ENCODE assay signal across 11 mouse cellular contexts in the genomic region with DNA sequence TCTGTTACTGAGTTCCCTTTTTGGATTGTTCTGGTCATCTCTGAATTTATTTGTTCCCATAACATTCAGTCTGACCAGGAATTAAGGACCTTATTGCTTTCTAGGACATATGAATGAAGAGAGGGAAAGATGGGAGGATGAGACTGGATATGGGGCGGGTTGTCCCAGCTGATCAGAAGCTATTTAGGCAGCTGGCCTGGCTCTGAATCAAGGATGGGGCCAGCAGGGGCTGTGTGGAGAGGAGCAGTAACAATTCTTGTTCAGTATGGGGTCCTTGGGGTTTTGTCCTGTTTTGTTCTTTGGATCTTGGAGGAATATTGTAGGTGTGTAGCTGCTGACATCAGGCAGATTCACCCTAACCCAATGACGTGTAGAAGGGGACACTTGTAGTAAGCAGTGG. TPM values are rescaled to one million over a fixed set of nuclear protein-coding genes. Genes with fewer than 3 reads are reported as not detected.
A peak's percentile ranks its signal among the peaks of the same experiment; 100 is the strongest.
DNase-seq lines count a peak whose midpoint lies in the region; ATAC-seq lines count a peak whose summit lies in the region.
"Had no signal": no experiment of that assay in that cellular context is flagged by ENCODE, and none has a peak within 500 bp of the region (broad histone marks: within the 10 kb centered on the region; RNA-seq: fewer than 3 reads in every experiment).

No protein-coding gene starts in this region.

- no peaks in the 10 kb centered on the region for H3K9me3 ChIP-seq in heart, embryonic 12.5 days (replicated peaks)
- no peaks in the 10 kb centered on the region for H3K9me3 ChIP-seq in neural tube, embryonic 12.5 days
- no peaks in the 10 kb centered on the region for H3K9me3 ChIP-seq in liver, embryonic 15.5 days (replicated peaks)

- peak overlapping the region; percentile 55; the same call in 1 of the 2 replicates for H3K9ac ChIP-seq in heart, embryonic 12.5 days
- H3K9ac ChIP-seq in neural tube, embryonic 12.5 days, result no peak overlapping the region
- no peak overlapping the region for H3K9ac ChIP-seq in liver, embryonic 15.5 days

- no peak for ATAC-seq in heart, embryonic 12.5 days (ENCODE audit: insufficient number of reproducible peaks, low FRiP score)
- ATAC-seq in neural tube, embryonic 12.5 days (ENCODE audit: low FRiP score, low read depth), result no peak
- no peak for ATAC-seq in liver, embryonic 15.5 days (ENCODE audit: insufficient read depth)

- peak overlapping the region; percentile 88 for H3K4me2 ChIP-seq in heart, embryonic 12.5 days
- H3K4me2 ChIP-seq in neural tube, embryonic 12.5 days (replicated peaks), result peak overlapping the region; percentile 17
- H3K4me2 ChIP-seq in liver, embryonic 15.5 days, result 0 out of 2 replicates have a peak overlapping the region, but pooled peaks have one; percentile 10

- H3K36me3 ChIP-seq in heart, embryonic 12.5 days, result peaks cover 5% of the 10 kb centered on the region; the same call in 1 of the 2 replicates
- no peaks in the 10 kb centered on the region for H3K36me3 ChIP-seq in neural tube, embryonic 12.5 days
- no peaks in the 10 kb centered on the region for H3K36me3 ChIP-seq in liver, embryonic 15.5 days (replicated peaks)

- no peak overlapping the region for H3K27ac ChIP-seq in heart, embryonic 12.5 days (ENCODE audit: poor library complexity, severe bottlenecking)
- H3K27ac ChIP-seq in neural tube, embryonic 12.5 days, result no peak overlapping the region
- no peak overlapping the region for H3K27ac ChIP-seq in liver, embryonic 15.5 days (replicated peaks)
- H3K27ac ChIP-seq: kidney, postnatal 0 days had no signal

- H3K4me3 ChIP-seq in heart, embryonic 12.5 days, result peak overlapping the region; percentile 81
- H3K4me3 ChIP-seq in neural tube, embryonic 12.5 days, result no peak overlapping the region
- H3K4me3 ChIP-seq in liver, embryonic 15.5 days (replicated peaks), result no peak overlapping the region

- H3K4me1 ChIP-seq in heart, embryonic 12.5 days (replicated peaks), result peaks cover 75% of the 10 kb centered on the region
- H3K4me1 ChIP-seq in neural tube, embryonic 12.5 days, result peaks cover 6% of the 10 kb centered on the region; the same call in 1 of the 2 replicates
- peaks cover 56% of the 10 kb centered on the region for H3K4me1 ChIP-seq in liver, embryonic 15.5 days (replicated peaks)

- H3K27me3 ChIP-seq in heart, embryonic 12.5 days (replicated peaks), result no peaks in the 10 kb centered on the region
- no peaks in the 10 kb centered on the region for H3K27me3 ChIP-seq in neural tube, embryonic 12.5 days (replicated peaks)
- H3K27me3 ChIP-seq in liver, embryonic 15.5 days, result peaks cover 19% of the 10 kb centered on the region

- 79% methylated on average over 2 of the region's 2 CpGs for WGBS in heart, embryonic 12.5 days
- WGBS in neural tube, embryonic 12.5 days, result 68% methylated on average over 2 of the region's 2 CpGs
- WGBS in liver, embryonic 15.5 days (ENCODE audit: insufficient replicate concordance), result 60% methylated on average over 2 of the region's 2 CpGs

- DNase-seq in heart, adult 9 months (ENCODE audit: low spot score in 2 of 2), result no peak
- DNase-seq in neural tube, embryonic 10.5 days (ENCODE audit: extremely low spot score, low spot score), result no peak
- DNase-seq in retina, embryonic 14.5 days (ENCODE audit: low spot score), result no peak
- no peak for DNase-seq in urinary bladder, postnatal 4 days (ENCODE audit: low spot score in 2 of 2)
- no peak for DNase-seq in urinary bladder, postnatal 25 days (ENCODE audit: low spot score)
- DNase-seq: right cerebral cortex, postnatal 25 days; thymus, postnatal 14 days had no signal

RNA-seq across cellular contexts. Expression of a gene that starts 3.7 kb away (rescaled TPM):
- polyA plus RNA-seq in heart, embryonic 12.5 days (2016; fragmentation: Nextera tagmentation; extraction: Ambion mirVana), result 23.0 and 26.3 TPM in 2 replicates
- polyA plus RNA-seq in neural tube, embryonic 12.5 days (2016; fragmentation: Nextera tagmentation; extraction: Ambion mirVana), result 10.9 and 13.0 TPM in 2 replicates
- 5.9 and 7.0 TPM in 2 replicates for polyA plus RNA-seq in liver, embryonic 15.5 days (2015; fragmentation: Nextera tagmentation; extraction: Ambion mirVana)

Comparison
In these comparisons a context has a peak if more than half of its experiments do, and no peak if none do; other contexts are left out.
1. H3K4me2 ChIP-seq: peak in every context shown above with its lines; median percentile 88 in heart, embryonic 12.5 days; 17 in neural tube, embryonic 12.5 days; 10 in liver, embryonic 15.5 days.